Mouse (Mus musculus): ENCODE results near the gene Tmem39a.

Gene Tmem39a

GRCm38 (mm10) chr16:38587572-38587971, 29.1 kb downstream of the Tmem39a start:
- DNase-seq (ENCODE audit: extremely low read depth, low read depth): no peak

GRCm38 (mm10) chr16:38591506-38591905, 33.0 kb downstream of the Tmem39a start:
- DNase-seq (ENCODE audit: extremely low read depth, low read depth): no peak

- DNase-seq (ENCODE audit: extremely low read depth, low read depth): no peak
Observed at GRCm38 (mm10) chr16:38592026-38592678, 33.7 kb downstream of the Tmem39a start.

- DNase-seq (ENCODE audit: extremely low read depth, low read depth): no peak
Observed at GRCm38 (mm10) chr16:38592946-38593345, 34.4 kb downstream of the Tmem39a start.

- no peak for DNase-seq (ENCODE audit: extremely low read depth, low read depth)
Observed at GRCm38 (mm10) chr16:38594435-38594834, 35.9 kb downstream of the Tmem39a start.

- no peak for DNase-seq (ENCODE audit: extremely low read depth, low read depth)
Observed at GRCm38 (mm10) chr16:38596099-38596498, 37.6 kb downstream of the Tmem39a start.

GRCm38 (mm10) chr16:38596651-38597050, 38.2 kb downstream of the Tmem39a start:
- no peak for DNase-seq (ENCODE audit: extremely low read depth, low read depth)

- DNase-seq (ENCODE audit: extremely low read depth, low read depth): no peak
Observed at GRCm38 (mm10) chr16:38598986-38599680, 40.6 kb downstream of the Tmem39a start.

- peak; percentile 71 for DNase-seq (ENCODE audit: extremely low read depth, low read depth)
Observed at GRCm38 (mm10) chr16:38602989-38603804, 44.7 kb downstream of the Tmem39a start.

- no peak for DNase-seq (ENCODE audit: extremely low read depth, low read depth)
Observed at GRCm38 (mm10) chr16:38606509-38606908, 48.0 kb downstream of the Tmem39a start.

GRCm38 (mm10) chr16:38608687-38609086, 50.2 kb downstream of the Tmem39a start:
- DNase-seq (ENCODE audit: extremely low read depth, low read depth): no peak

GRCm38 (mm10) chr16:38609092-38609491, 50.6 kb downstream of the Tmem39a start:
- no peak for DNase-seq (ENCODE audit: extremely low read depth, low read depth)

GRCm38 (mm10) chr16:38612646-38613045, 54.1 kb downstream of the Tmem39a start:
- DNase-seq (ENCODE audit: extremely low read depth, low read depth): no peak

- no peak for DNase-seq (ENCODE audit: extremely low read depth, low read depth)
Observed at GRCm38 (mm10) chr16:38613646-38614045, 55.1 kb downstream of the Tmem39a start.

GRCm38 (mm10) chr16:38617977-38618376, 59.5 kb downstream of the Tmem39a start:
- no peak for DNase-seq (ENCODE audit: extremely low read depth, low read depth)

GRCm38 (mm10) chr16:38619054-38619453, 60.6 kb downstream of the Tmem39a start:
- peak; percentile 45 for DNase-seq (ENCODE audit: extremely low read depth, low read depth)

GRCm38 (mm10) chr16:38620696-38621450, 62.4 kb downstream of the Tmem39a start:
- DNase-seq (ENCODE audit: extremely low read depth, low read depth): no peak

- DNase-seq (ENCODE audit: extremely low read depth, low read depth): peak; percentile 10
Observed at GRCm38 (mm10) chr16:38622283-38622682, 63.8 kb downstream of the Tmem39a start.

GRCm38 (mm10) chr16:38624303-38624702, 65.8 kb downstream of the Tmem39a start:
- DNase-seq (ENCODE audit: extremely low read depth, low read depth): no peak

GRCm38 (mm10) chr16:38625411-38625810, 66.9 kb downstream of the Tmem39a start:
- no peak for DNase-seq (ENCODE audit: extremely low read depth, low read depth)

- DNase-seq (ENCODE audit: extremely low read depth, low read depth): no peak
Observed at GRCm38 (mm10) chr16:38625811-38626369, 67.4 kb downstream of the Tmem39a start.
